Mouse (Mus musculus) adrenal gland, postnatal 14 days (tissue): ENCODE results near the gene Cnnm3. TPM values are rescaled to one million over a fixed set of nuclear protein-coding genes. Genes with fewer than 3 reads are reported as not detected.
A peak's percentile ranks its signal among the peaks of the same experiment; 100 is the strongest.

Experiments used
- DNase-seq: peaks from one replicate; pipeline ENCODE4 v3.0.0; 2021; ENCODE audit warnings: mixed read lengths
- total RNA-seq: library from RNA; stranded (reverse); gene quantifications from 2 replicates; pipeline ENCODE4 v1.2.3, GENCODE M21; 2021

The Cnnm3 gene
- total RNA-seq, 1 experiment from 2014 or later: 26.3 TPM

GRCm38 (mm10) chr1:36556553-36557456 lies 45.1 kb downstream of the Cnnm3 start:
- DNase-seq: peak; percentile 95

DNA sequence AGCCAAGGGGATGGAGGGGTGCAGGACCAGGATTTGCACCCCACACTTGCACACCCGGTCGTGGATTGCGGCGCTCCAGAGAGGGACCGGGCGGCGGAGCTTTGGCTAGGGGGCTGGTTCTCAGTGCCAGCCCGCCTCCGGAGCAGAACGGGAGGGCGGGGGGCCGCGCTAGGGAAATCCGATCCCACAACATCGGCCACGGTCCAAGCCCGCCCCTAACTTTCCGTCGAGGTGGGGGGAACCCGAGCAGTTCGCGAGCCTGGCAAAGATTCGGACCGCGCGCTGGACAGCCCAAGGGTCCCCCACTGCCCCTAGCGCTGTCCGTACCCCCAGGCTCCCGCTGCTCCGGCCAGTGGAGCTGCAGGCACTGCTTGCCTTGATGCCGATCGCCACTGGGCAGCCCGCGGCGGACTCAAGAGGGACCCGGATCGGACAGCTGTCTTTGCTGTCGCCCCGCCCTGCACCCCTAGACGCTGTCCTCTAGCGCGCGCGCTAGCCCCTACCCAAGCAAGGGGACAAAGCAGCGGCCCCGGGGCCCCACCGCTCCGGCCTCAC lies 45.9 kb downstream of the Cnnm3 start:
- peak; percentile 92 for DNase-seq

DNA sequence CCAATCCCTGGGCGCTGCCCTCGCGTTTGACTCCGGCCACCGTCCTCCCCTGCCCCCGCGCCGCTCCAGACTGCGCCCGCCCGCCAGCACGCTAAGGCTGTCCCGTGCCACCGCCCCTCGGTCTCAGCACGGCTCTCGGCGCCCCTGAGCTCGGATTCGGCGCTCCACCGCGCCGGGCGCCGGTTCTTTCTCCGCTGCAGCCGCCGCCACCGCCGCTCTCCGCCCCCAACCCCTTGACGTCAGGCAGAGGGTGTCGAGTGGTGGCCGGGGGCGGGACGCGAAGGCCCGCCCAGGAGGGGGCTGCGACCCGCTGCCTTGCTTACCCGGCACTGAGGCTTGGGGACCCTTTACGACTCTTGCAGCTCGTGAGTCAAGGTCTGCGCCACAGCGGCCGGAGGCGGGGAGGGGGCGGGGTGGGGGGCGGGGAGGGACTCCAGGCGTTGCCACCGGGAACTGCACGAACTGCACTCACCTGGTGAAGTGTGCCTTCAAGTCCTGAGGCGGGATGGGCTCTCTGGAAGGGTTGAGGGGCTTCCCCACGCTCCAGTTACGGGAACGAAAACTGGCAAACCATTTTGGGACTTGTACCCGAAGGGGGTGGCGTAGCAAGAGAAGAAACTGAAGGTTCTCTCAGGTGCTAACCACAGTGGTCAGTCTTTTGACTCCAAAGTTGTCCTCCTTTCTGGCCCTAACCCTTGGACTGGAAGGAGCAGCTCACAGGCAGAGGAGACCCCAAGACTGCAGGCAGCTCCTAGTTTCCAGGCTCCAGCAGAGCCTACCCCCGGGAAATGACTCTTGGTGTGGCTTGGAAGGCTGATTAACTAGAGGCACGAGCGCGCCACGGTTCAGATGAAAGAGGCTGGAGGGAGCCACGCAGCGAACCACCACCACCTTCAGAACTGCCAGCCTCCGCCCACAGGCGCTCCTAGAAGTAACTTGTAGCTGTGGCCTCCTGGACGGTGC lies 46.6 kb downstream of the Cnnm3 start, which contains the start of gene Sema4c:
TSS of gene Sema4c (minus strand) at position 319 of the 963 bp plus-strand sequence.
- peak; percentile 86 for DNase-seq

DNA sequence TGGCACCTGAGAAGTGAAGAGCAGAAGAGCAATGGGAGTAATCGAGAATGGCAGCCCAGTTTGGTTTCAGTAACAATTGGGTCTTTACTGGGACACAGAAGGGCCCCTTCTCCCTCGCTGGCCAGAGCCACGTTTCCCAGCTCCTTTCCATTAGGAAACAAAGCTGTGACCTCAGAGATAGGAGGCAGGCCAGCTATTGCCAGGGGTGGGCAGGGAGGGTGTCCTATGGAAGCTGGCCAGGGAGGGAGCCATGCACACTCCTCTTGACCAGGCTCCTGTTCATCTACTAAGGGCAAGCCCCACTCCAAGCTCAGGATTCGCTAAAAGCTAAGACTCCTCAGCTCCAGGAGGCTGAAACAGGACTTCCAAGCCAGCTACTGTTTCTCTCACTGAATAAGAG lies 47.6 kb downstream of the Cnnm3 start:
- peak; percentile 48 for DNase-seq

- no peak for DNase-seq
Observed at GRCm38 (mm10) chr1:36559888-36560287, 48.2 kb downstream of the Cnnm3 start.

DNA sequence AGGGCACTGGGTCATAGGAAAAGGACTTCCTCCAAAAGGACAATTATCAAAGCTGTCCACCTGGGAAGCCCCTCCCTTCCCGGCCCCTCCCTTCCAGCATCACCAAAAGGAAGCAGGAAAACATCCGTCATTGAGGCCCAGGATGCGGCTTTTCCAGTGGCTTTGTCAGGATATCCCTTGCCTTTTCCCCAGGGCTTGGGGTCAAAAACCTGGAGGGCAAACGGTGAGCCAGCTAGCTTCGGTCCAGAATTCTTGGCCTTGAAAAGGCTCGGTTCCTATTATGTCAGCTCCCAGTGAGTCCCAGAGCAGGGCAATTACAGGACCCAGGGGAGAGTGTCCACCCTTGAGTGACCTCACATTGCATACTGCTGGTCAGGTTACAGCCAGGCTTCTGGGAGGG lies 49.2 kb downstream of the Cnnm3 start:
- DNase-seq: peak; percentile 71

GRCm38 (mm10) chr1:36562388-36562787 lies 50.7 kb downstream of the Cnnm3 start:
- no peak for DNase-seq

- DNase-seq: no peak
Observed at GRCm38 (mm10) chr1:36563197-36563596, 51.5 kb downstream of the Cnnm3 start.

DNA sequence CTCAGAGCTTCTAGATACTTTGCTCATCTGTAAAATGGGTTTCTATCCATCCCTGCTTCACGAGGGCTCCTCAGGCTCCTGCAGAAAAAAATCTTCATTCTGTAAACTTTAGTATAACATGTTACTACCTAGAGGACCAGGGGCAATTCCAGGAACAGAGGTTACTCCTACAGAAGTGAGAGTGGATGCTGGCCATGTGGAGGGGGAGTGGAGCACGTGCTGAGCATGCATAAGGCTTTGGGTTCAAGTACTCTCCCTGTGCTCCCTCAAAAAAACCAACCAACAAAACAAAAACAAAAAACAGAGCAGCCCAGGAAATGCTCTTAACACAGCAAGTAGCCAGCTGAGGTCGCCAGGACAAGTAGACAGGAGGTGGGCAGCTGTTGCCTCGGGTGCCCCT lies 52.0 kb downstream of the Cnnm3 start:
- DNase-seq: no peak

- peak; percentile 49 for DNase-seq
Observed at GRCm38 (mm10) chr1:36564101-36564500, 52.4 kb downstream of the Cnnm3 start.

DNA sequence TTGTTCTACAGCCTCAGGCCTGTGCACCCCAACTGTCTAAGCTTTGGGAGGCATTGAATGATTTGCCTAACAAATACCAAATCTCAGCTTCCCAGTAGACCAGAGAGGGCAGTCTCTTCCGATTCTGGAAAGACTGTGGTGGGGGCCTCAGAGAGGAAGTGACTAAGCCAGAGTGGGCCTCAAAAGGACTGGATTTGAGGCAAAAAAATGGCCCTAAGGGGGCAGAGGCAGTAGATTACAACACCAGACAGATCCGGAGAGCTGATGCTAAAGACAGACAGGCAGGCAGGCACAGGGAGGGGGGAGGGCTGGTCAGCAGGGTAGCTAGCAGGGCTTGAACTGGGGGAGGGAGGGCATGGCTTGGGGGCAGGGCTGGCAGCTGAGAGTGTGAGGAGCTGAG lies 54.8 kb downstream of the Cnnm3 start:
- no peak for DNase-seq

GRCm38 (mm10) chr1:36567818-36568603 lies 56.3 kb downstream of the Cnnm3 start:
- no peak for DNase-seq

- no peak for DNase-seq
Observed at GRCm38 (mm10) chr1:36568776-36569175, 57.1 kb downstream of the Cnnm3 start.

DNA sequence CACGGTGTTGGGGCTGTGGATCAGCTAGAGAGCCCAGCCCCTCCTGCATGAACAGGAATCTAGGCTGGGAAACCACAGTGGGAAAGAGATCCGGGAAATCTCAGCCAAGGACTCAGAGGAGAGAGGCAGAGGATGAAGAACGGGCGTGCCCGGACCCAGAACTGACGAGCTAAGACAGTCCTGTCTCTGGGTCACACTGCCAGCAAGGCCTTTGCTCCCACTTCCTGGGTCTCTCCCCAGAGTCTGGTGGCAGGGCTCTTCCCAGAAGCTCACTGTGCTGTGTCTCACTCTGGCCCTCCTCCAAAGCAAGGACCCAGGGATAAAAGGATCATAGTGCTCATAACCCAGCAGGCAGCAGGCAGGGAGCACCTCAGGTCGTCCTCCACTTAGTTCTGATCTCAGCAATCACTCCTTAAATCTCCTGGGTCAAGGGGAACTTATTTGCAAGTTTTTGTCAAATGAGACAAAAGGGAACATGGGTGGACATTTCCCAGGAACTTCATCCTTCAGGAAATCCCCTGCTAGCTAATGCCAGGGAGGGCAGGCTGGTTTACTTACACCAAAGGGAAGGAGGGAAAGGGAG lies 58.1 kb downstream of the Cnnm3 start:
- DNase-seq: no peak

GRCm38 (mm10) chr1:36570320-36570719 lies 58.7 kb downstream of the Cnnm3 start:
- no peak for DNase-seq

GRCm38 (mm10) chr1:36571627-36572026 lies 60.0 kb downstream of the Cnnm3 start:
- peak; percentile 86 for DNase-seq

GRCm38 (mm10) chr1:36572140-36572700 lies 60.6 kb downstream of the Cnnm3 start:
- no peak for DNase-seq

GRCm38 (mm10) chr1:36572709-36573108 lies 61.0 kb downstream of the Cnnm3 start:
- no peak for DNase-seq

GRCm38 (mm10) chr1:36573524-36573923 lies 61.9 kb downstream of the Cnnm3 start:
- DNase-seq: no peak

DNA sequence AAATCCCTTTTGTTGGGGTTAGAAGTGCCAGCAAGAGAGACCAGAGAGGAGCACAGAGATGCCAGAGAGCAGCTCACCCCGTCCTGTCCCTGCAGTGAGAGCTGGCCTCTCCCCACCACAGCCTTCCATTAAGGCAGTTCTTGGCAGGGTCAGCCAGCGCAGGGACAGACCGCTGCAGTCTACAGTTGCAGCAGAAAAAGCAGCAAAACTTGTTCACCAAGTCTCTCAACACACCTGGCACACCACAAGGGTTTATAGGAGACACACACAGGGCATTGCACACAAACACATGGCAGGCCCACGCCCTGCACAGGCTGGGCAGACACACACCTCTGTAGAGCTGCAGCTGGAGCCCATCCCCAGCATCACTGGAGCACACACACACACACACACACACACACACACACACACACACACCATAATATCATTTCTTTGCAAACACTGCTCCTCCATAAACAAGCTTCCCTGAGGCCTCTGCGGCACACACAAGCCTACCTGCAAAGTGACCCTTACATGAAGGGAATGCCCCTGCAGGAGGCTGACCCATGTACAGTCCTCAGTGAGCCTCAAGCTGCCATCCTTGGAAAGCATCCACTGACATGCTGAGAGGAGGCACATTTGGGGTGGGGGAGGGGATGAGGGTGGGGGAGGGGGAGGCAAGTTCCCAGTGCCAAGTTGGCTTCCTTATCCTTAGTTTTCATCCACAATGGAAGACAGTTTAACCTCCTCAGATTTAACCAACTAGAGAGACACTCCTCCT lies 62.7 kb downstream of the Cnnm3 start:
- no peak for DNase-seq
